12 mouse cellular contexts compared by ENCODE assay signal in the genomic region with DNA sequence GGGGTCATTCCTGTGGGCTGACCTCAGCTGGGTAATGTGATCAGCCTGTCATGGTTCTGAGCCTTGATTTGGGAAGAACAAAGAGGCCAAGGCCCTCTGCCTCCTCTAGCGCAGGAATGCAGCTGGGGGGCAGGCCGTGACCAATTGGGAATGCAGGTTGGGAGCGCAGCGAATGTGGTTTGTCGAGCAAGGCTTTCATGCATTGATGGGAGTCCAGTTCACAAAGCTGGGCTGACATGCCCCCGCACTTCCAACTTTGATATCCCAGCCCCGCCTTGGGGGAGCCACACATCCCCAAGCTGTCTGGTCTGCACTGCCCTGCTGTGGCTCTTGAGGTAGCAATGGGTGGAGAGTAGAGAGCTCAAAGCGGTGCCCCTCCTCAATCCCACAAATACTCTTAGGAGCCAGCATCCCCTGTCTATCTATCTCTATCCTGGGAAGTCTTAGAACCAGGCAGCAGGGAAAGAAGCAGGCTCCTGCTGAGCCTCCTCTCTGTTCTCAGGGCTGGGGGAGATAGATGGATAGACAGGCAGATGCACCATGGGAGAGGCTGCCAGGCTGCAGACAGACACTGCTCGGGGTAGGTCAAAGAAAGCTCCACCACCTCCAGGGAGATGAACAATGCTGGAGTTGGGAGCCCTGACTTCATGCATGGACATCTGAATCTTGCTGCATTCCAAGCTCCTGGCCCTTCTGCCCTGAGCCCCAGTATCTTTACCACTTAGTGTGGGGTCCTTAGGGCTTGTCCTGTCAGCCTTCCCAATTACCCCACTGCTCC. TPM values are rescaled to one million over a fixed set of nuclear protein-coding genes. Genes with fewer than 3 reads are reported as not detected.
A peak's percentile ranks its signal among the peaks of the same experiment; 100 is the strongest.
DNase-seq lines count a peak whose midpoint lies in the region; ATAC-seq and TF ChIP-seq lines count a peak whose summit lies in the region.
"Had no signal": no experiment of that assay in that cellular context is flagged by ENCODE, and none has a peak within 500 bp of the region (broad histone marks: within the 10 kb centered on the region; RNA-seq: fewer than 3 reads in every experiment).

No protein-coding gene starts in this region.

- H3K36me3 ChIP-seq in forebrain, embryonic 10.5 days (replicated peaks) = no peaks in the 10 kb centered on the region
- no peaks in the 10 kb centered on the region for H3K36me3 ChIP-seq in forebrain, embryonic 14.5 days (ENCODE audit: control insufficient read depth, insufficient read depth, low read length)
- H3K36me3 ChIP-seq in embryonic facial prominence, embryonic 13.5 days = no peaks in the 10 kb centered on the region
- H3K36me3 ChIP-seq in limb, embryonic 14.5 days (ENCODE audit: control insufficient read depth, insufficient read depth, low read length) = no peaks in the 10 kb centered on the region

- 0 out of 2 replicates have a peak, but pooled peaks cover 10% of the 10 kb centered on the region for H3K27me3 ChIP-seq in forebrain, embryonic 10.5 days (ENCODE audit: poor library complexity, severe bottlenecking)
- no peaks in the 10 kb centered on the region for H3K27me3 ChIP-seq in forebrain, embryonic 14.5 days (replicated peaks; ENCODE audit: control insufficient read depth, insufficient read depth, low read length)
- H3K27me3 ChIP-seq in embryonic facial prominence, embryonic 13.5 days = no peaks in the 10 kb centered on the region
- H3K27me3 ChIP-seq in limb, embryonic 14.5 days (ENCODE audit: control insufficient read depth, insufficient read depth, low read length) = no peaks in the 10 kb centered on the region

- no peak for ATAC-seq in forebrain, embryonic 14.5 days
- ATAC-seq in embryonic facial prominence, embryonic 13.5 days (ENCODE audit: insufficient number of reproducible peaks, insufficient read depth, low FRiP score, low TSS enrichment, low read depth) = peak; percentile 48; the same call in 1 of the 2 replicates
- peak; percentile 49 for ATAC-seq in limb, embryonic 14.5 days (ENCODE audit: low FRiP score, low read depth)
- ATAC-seq in inflammation-experienced regulatory T-cells, adult 6 months = no peak

- no peak overlapping the region for H3K4me2 ChIP-seq in forebrain, embryonic 14.5 days (ENCODE audit: low read length)
- 0 out of 2 replicates have a peak overlapping the region, but pooled peaks have one; percentile 7 for H3K4me2 ChIP-seq in embryonic facial prominence, embryonic 13.5 days
- H3K4me2 ChIP-seq in limb, embryonic 14.5 days (replicated peaks; ENCODE audit: low read depth, low read length, severe bottlenecking) = no peak overlapping the region

- TF ChIP-seq POLR2A in limb, embryonic 14.5 days (IDR thresholded peaks at IDR 0.05; ENCODE audit: borderline replicate concordance, extremely low read depth, insufficient read depth, insufficient read length) = no peak

- H3K4me3 ChIP-seq in forebrain, embryonic 10.5 days = peak overlapping the region; percentile 25; the same call in 1 of the 2 replicates
- no peak overlapping the region for H3K4me3 ChIP-seq in forebrain, embryonic 14.5 days (ENCODE audit: low read depth, low read length)
- no peak overlapping the region for H3K4me3 ChIP-seq in embryonic facial prominence, embryonic 13.5 days
- H3K4me3 ChIP-seq in limb, embryonic 14.5 days (replicated peaks; ENCODE audit: low read length) = no peak overlapping the region

- peak overlapping the region; percentile 85 for H3K27ac ChIP-seq in forebrain, embryonic 10.5 days
- H3K27ac ChIP-seq in forebrain, embryonic 14.5 days (ENCODE audit: low read depth, low read length) = no peak overlapping the region
- peak overlapping the region; percentile 85 for H3K27ac ChIP-seq in embryonic facial prominence, embryonic 13.5 days
- H3K27ac ChIP-seq in limb, embryonic 14.5 days (replicated peaks; ENCODE audit: low read depth, low read length) = no peak overlapping the region
- H3K27ac ChIP-seq: macrophage had no signal

- 10% methylated on average over 9 of the region's 9 CpGs for WGBS in forebrain, embryonic 10.5 days
- WGBS in forebrain, embryonic 14.5 days = 23% methylated on average over 9 of the region's 9 CpGs
- 7% methylated on average over 9 of the region's 9 CpGs for WGBS in embryonic facial prominence, embryonic 13.5 days
- WGBS in limb, embryonic 14.5 days = 45% methylated on average over 9 of the region's 9 CpGs

- no peaks in the 10 kb centered on the region for H3K9me3 ChIP-seq in forebrain, embryonic 10.5 days
- H3K9me3 ChIP-seq in forebrain, embryonic 14.5 days (replicated peaks; ENCODE audit: control insufficient read depth, low read length) = no peaks in the 10 kb centered on the region
- H3K9me3 ChIP-seq in embryonic facial prominence, embryonic 13.5 days = no peaks in the 10 kb centered on the region
- H3K9me3 ChIP-seq in limb, embryonic 14.5 days (ENCODE audit: control insufficient read depth, low read length) = no peaks in the 10 kb centered on the region

- H3K4me1 ChIP-seq in forebrain, embryonic 10.5 days = peaks cover 48% of the 10 kb centered on the region
- peaks cover 4% of the 10 kb centered on the region for H3K4me1 ChIP-seq in forebrain, embryonic 14.5 days (ENCODE audit: control insufficient read depth, insufficient read depth, low read length)
- peaks cover 27% of the 10 kb centered on the region for H3K4me1 ChIP-seq in embryonic facial prominence, embryonic 13.5 days
- 0 out of 2 replicates have a peak, but pooled peaks cover 3% of the 10 kb centered on the region for H3K4me1 ChIP-seq in limb, embryonic 14.5 days (ENCODE audit: control insufficient read depth, insufficient read depth, low read length)

- H3K9ac ChIP-seq in forebrain, embryonic 14.5 days (ENCODE audit: low read length) = no peak overlapping the region
- H3K9ac ChIP-seq in embryonic facial prominence, embryonic 13.5 days = no peak overlapping the region
- H3K9ac ChIP-seq in limb, embryonic 14.5 days (ENCODE audit: low read depth, low read length, severe bottlenecking) = no peak overlapping the region

- DNase-seq in forebrain, embryonic 10.5 days (ENCODE audit: extremely low spot score, low spot score) = peak; percentile 67
- DNase-seq in forebrain, embryonic 14.5 days (ENCODE audit: low spot score) = no peak
- DNase-seq in 3134 (ENCODE audit: extremely low read depth, insufficient read length, low spot score) (peak; percentile 81), MN1 (ENCODE audit: low spot score) (no peak)
- no peak for DNase-seq in limb, embryonic 14.5 days (ENCODE audit: low spot score)
- DNase-seq in adrenal gland, postnatal 4 days (ENCODE audit: low spot score in 2 of 2) = no peak
- DNase-seq: adrenal gland, postnatal 10 days; cerebellum, adult 18-20 months; heart, adult 18-20 months had no signal

RNA-seq across cellular contexts. Expression of gene Cdon, which starts 48.4 kb away (rescaled TPM):
- 13.4 and 16.2 TPM in 2 replicates for polyA plus RNA-seq in forebrain, embryonic 10.5 days (2016; fragmentation: Nextera tagmentation; extraction: Ambion mirVana)
- polyA plus RNA-seq in forebrain, embryonic 14.5 days (2014; fragmentation: Nextera tagmentation; extraction: Ambion mirVana) = 10.5 and 11.0 TPM in 2 replicates
- 20.7 and 21.4 TPM in 2 replicates for polyA plus RNA-seq in embryonic facial prominence, embryonic 13.5 days (2015; fragmentation: Nextera tagmentation; extraction: Ambion mirVana)
- polyA plus RNA-seq in limb, embryonic 14.5 days (2012; rRNA removed) = 83.7 and 98.3 TPM in 2 replicates
- polyA plus RNA-seq in limb, embryonic 14.5 days (2014; fragmentation: Nextera tagmentation; extraction: Ambion mirVana) = 39.6 and 40.9 TPM in 2 replicates
- 10 to 100 TPM; 30.8 to 32.0 TPM for total RNA-seq in adrenal gland, postnatal 4 days (2021)
- 1 to 10 TPM; 2.6 to 3.6 (median 3.2) TPM for polyA plus RNA-seq in inflammation-experienced regulatory T-cells, adult 6 months (2017; shearing (Covaris generic))

Comparison
In these comparisons a context has a peak if more than half of its experiments do, and no peak if none do; other contexts are left out.
1. DNase-seq: peak in forebrain, embryonic 10.5 days (single experiment) and 3134 (single experiment); none in forebrain, embryonic 14.5 days (single experiment), limb, embryonic 14.5 days (single experiment), adrenal gland, postnatal 4 days (0 of 2) and MN1 (single experiment).
2. H3K27ac ChIP-seq: peak in forebrain, embryonic 10.5 days (single experiment) and embryonic facial prominence, embryonic 13.5 days (single experiment); none in forebrain, embryonic 14.5 days (single experiment) and limb, embryonic 14.5 days (single experiment).
3. ATAC-seq: peak in embryonic facial prominence, embryonic 13.5 days (single experiment) and limb, embryonic 14.5 days (single experiment); none in forebrain, embryonic 14.5 days (single experiment) and inflammation-experienced regulatory T-cells, adult 6 months (single experiment).